In the genomic region with DNA sequence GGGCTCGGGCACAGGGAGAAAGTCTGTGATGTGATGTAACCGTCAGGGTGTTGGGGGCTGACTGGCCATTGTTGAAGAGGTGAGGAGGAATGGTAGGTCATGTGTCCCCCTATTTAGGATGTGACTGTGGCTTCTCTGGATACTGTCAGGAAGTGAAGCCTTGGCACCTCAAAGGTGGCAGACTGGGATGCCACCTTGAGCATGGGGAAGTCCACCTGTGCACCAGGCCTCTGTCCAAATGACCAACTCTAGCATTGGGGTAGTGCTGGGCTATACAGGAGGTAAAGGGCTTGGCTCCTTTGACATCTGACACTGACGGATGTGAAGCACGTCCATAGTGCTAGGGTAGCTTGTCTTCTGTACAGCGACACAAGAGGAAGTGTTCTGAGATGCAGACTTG, we compare ENCODE assay signal across 12 mouse cellular contexts.
"Had no signal": no experiment of that assay in that cellular context is flagged by ENCODE, and none has a peak within 500 bp of the region (broad histone marks: within the 10 kb centered on the region; RNA-seq: fewer than 3 reads in every experiment).

No protein-coding gene starts in this region.

- H3K9me3 ChIP-seq: limb, embryonic 15.5 days; liver, embryonic 12.5 days; midbrain, embryonic 15.5 days; neural tube, embryonic 12.5 days; stomach, embryonic 15.5 days had no signal

- H3K4me2 ChIP-seq: limb, embryonic 15.5 days; liver, embryonic 12.5 days; lung, embryonic 14.5 days; midbrain, embryonic 11.5 days; midbrain, embryonic 15.5 days; neural tube, embryonic 12.5 days; stomach, embryonic 15.5 days had no signal

- H3K36me3 ChIP-seq: midbrain, embryonic 15.5 days; neural tube, embryonic 12.5 days; stomach, embryonic 15.5 days had no signal

- ATAC-seq: liver, embryonic 12.5 days; midbrain, embryonic 15.5 days had no signal

- DNase-seq: layer of hippocampus, adult 9-11 months; layer of hippocampus, postnatal 36 days; lung, embryonic 14.5 days; lung, postnatal 10 days; lung, postnatal 4 days had no signal

- H3K4me3 ChIP-seq: limb, embryonic 15.5 days; liver, embryonic 12.5 days; midbrain, embryonic 15.5 days; neural tube, embryonic 12.5 days; stomach, embryonic 15.5 days had no signal

- H3K27ac ChIP-seq: kidney, postnatal 0 days; limb, embryonic 15.5 days; liver, embryonic 12.5 days; midbrain, embryonic 15.5 days; neural tube, embryonic 12.5 days; stomach, embryonic 15.5 days had no signal

- H3K27me3 ChIP-seq: limb, embryonic 15.5 days; liver, embryonic 12.5 days; midbrain, embryonic 15.5 days; neural tube, embryonic 12.5 days; stomach, embryonic 15.5 days had no signal

- H3K4me1 ChIP-seq: liver, embryonic 12.5 days had no signal

- H3K9ac ChIP-seq: limb, embryonic 15.5 days; liver, embryonic 12.5 days; lung, embryonic 14.5 days; midbrain, embryonic 15.5 days; neural tube, embryonic 12.5 days; stomach, embryonic 15.5 days had no signal
